Mouse (Mus musculus) lung, postnatal 0 days (tissue): ENCODE results near the gene Krt10. TPM values are rescaled to one million over a fixed set of nuclear protein-coding genes. Genes with fewer than 3 reads are reported as not detected.

Experiments
- ATAC-seq: fragments of 200-750 bp; cut with Nextera tagmentation; 2 replicates; pipeline ENCODE4 v1.8.0; 2017; ENCODE audit warnings: moderate library complexity
- DNase-seq: peaks from one replicate; pipeline ENCODE4 v3.0.0-alpha.2; 2016; ENCODE audit warnings: low spot score
- H3K27ac ChIP-seq: fragments of 300-500 bp; sonication (generic); 2 replicates; pipeline ENCODE4 v1.5.1; 2014; ENCODE audit warnings: antibody characterized with exemption, mild to moderate bottlenecking, low read length, mixed read lengths
- H3K27me3 ChIP-seq: fragments of 300-500 bp; sonication (generic); replicated peaks from 2 replicates; pipeline ENCODE4 v1.6.1; 2014; ENCODE audit warnings: low read length, mixed read lengths; ENCODE audit not compliant: insufficient read depth
- H3K36me3 ChIP-seq: fragments of 300-500 bp; sonication (generic); 2 replicates; pipeline ENCODE4 v1.6.1; 2014; ENCODE audit warnings: low read length, mixed read lengths; ENCODE audit not compliant: insufficient read depth
- H3K4me1 ChIP-seq: fragments of 300-500 bp; sonication (generic); 2 replicates; pipeline ENCODE4 v1.6.1; 2014; ENCODE audit warnings: antibody characterized with exemption, low read depth, low read length, mixed read lengths; ENCODE audit not compliant: insufficient read depth
- H3K4me2 ChIP-seq: fragments of 300-500 bp; sonication (generic); replicated peaks from 2 replicates; pipeline ENCODE4 v1.6.1; 2014; ENCODE audit warnings: low read depth, mild to moderate bottlenecking, low read length, moderate library complexity, mixed read lengths
- H3K4me3 ChIP-seq: fragments of 300-500 bp; sonication (generic); 2 replicates; pipeline ENCODE4 v1.5.1; 2014; ENCODE audit warnings: low read depth, low read length
- H3K9ac ChIP-seq: fragments of 300-500 bp; sonication (generic); replicated peaks from 2 replicates; pipeline ENCODE4 v1.6.1; 2014; ENCODE audit warnings: low read depth, mild to moderate bottlenecking
- H3K9me3 ChIP-seq: fragments of 300-500 bp; sonication (generic); 2 replicates; pipeline ENCODE4 v1.6.1; 2016; ENCODE audit warnings: low read length, mixed read lengths
- CTCF ChIP-seq: IDR thresholded peaks from 2 replicates; pipeline ENCODE4 v1.5.1; 2016; ENCODE audit warnings: antibody characterized with exemption, mild to moderate bottlenecking
- EP300 ChIP-seq: IDR thresholded peaks from 2 replicates; pipeline ENCODE4 v1.6.1; 2016; ENCODE audit warnings: antibody characterized with exemption, mild to moderate bottlenecking, control low read depth
- WGBS: fragments of 180-500 bp; shearing (Covaris S2); extraction: QIAGEN DNeasy Blood & Tissue Kit; methylation state at CpG from one replicate; pipeline ENCODE4 v1.1.7; 2014; 5-methylcytosine and 5-hydroxymethylcytosine counted together
- polyA plus RNA-seq: library from polyadenylated mRNA; unstranded; fragments of >200 nt; fragmentation: Nextera tagmentation; extraction: Ambion mirVana; gene quantifications from 2 replicates; pipeline ENCODE4 v1.2.1, GENCODE M21; 2015

Gene Krt10
- polyA plus RNA-seq, 1 experiment from 2014 or later = 18.4 TPM

DNA sequence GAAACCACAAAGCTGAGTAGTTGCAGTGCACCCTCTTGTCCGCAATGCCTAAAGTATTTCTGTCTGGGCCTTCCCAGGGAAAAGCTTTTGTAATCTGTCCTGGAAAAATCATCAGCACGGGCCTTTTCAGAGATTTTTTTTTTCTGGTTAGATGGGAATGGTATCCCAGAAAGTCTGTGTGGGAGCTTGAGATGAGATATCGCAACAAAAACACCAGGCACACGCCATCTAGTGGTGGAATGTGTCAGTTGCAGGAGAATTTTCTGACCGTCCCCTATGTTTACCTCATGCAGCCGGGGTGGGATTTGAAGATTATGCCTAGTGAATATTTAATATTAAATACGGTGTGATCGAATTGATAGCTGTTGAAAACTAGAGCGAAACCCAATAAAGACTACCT, 24.8 kb downstream of the Krt10 start:
- Histone ChIP-seq H3K9ac (no peak overlapping the region), H3K36me3 (no peaks in the 10 kb centered on the region), H3K4me3 (no peak overlapping the region), H3K4me1 (no peaks in the 10 kb centered on the region), H3K9me3 (no peaks in the 10 kb centered on the region), H3K27me3 (no peaks in the 10 kb centered on the region), H3K27ac (no peak overlapping the region), H3K4me2 (no peak overlapping the region)
- peak; percentile 64 for DNase-seq
- TF ChIP-seq CTCF (peak; percentile 75), EP300 (no peak)
- WGBS = 19% methylated on average over 9 of the region's 9 CpGs
- no peak for ATAC-seq

- Histone ChIP-seq H3K36me3 (no peaks in the 10 kb centered on the region), H3K27me3 (no peaks in the 10 kb centered on the region), H3K9me3 (no peaks in the 10 kb centered on the region), H3K27ac (no peak overlapping the region), H3K4me3 (no peak overlapping the region), H3K4me1 (no peaks in the 10 kb centered on the region), H3K4me2 (no peak overlapping the region), H3K9ac (no peak overlapping the region)
- ATAC-seq (no peak), DNase-seq (no peak)
- WGBS = 85% methylated on average over 8 of the region's 8 CpGs
- TF ChIP-seq EP300 (no peak), CTCF (no peak)
Measured at GRCm38 (mm10) chr11:99361423-99361822, 27.7 kb downstream of the Krt10 start.

DNA sequence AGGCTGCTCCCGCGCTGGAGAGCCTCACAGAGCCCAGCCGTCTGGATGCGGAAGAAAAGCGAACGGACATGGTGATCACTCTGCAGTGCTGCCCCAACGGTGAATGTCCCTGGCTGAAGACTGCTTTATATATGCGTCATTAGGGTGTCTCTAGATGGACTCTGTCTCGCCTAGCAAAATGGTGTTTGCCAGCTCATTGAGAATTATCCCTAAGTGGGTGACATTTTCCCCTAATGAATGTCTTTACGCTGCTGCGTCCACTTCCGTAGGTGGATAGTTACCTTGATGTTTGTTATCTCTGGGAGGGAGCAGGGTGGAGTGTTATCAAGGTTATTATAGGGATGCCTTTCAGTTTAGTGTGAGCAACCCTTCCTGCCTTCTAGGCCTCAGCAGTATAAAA, 38.2 kb downstream of the Krt10 start, which contains the start of gene Krt27:
Krt27 (minus strand) TSS at position 101 of the 400 bp plus-strand sequence.
- DNase-seq (no peak), ATAC-seq (no peak)
- no peaks in the 10 kb centered on the region for H3K9me3 ChIP-seq
- H3K27me3 ChIP-seq = no peaks in the 10 kb centered on the region
- H3K9ac ChIP-seq = no peak within 1 kb of the TSS
- H3K27ac ChIP-seq = no peak within 1 kb of the TSS
- no peaks in the 10 kb centered on the region for H3K36me3 ChIP-seq
- no peak within 1 kb of the TSS for H3K4me3 ChIP-seq
- H3K4me2 ChIP-seq = no peak within 1 kb of the TSS
- TF ChIP-seq EP300 (no peak), CTCF (no peak)
- H3K4me1 ChIP-seq = no peaks in the 10 kb centered on the region
- 63% methylated on average over 12 of the region's 12 CpGs for whole genome bisulfite sequencing

- no peaks in the 10 kb centered on the region for H3K9me3 ChIP-seq
- H3K4me2 ChIP-seq = no peak overlapping the region
- no peaks in the 10 kb centered on the region for H3K4me1 ChIP-seq
- DNase-seq = no peak
- TF ChIP-seq CTCF (no peak), EP300 (no peak)
- no peaks in the 10 kb centered on the region for H3K36me3 ChIP-seq
- H3K27ac ChIP-seq = no peak overlapping the region
- ATAC-seq = no peak
- H3K4me3 ChIP-seq = no peak overlapping the region
- 74% methylated on average over 11 of the region's 11 CpGs for WGBS
- no peaks in the 10 kb centered on the region for H3K27me3 ChIP-seq
- no peak overlapping the region for H3K9ac ChIP-seq
Measured at GRCm38 (mm10) chr11:99339299-99339847, 49.8 kb downstream of the Krt10 start.

DNA sequence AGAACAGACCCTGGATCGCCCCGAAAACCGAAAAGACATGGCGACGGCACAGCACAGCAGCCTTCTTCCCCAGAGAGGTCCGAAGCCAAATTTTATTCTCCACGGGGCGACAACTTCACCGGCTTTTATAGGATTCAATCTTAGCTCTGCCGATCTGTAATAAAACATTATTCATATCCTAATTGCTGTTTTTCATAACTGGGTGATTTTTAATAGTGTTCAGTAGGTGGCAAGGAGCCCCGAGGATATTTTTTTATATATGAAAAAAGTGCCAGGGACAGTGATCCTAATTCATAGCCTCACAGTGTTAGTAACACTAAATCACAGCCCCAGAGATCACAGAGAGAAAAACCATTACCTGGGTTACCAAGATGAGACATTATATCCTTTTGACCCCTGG, 51.3 kb downstream of the Krt10 start, which contains the start of gene Krt26:
Krt26 (minus strand) TSS at position 101 of the 400 bp plus-strand sequence.
- H3K9ac ChIP-seq = no peak within 1 kb of the TSS
- H3K4me2 ChIP-seq = no peak within 1 kb of the TSS
- no peaks in the 10 kb centered on the region for H3K9me3 ChIP-seq
- H3K27ac ChIP-seq = no peak within 1 kb of the TSS
- WGBS = 92% methylated on average over 11 of the region's 11 CpGs
- ATAC-seq (no peak), DNase-seq (no peak)
- no peaks in the 10 kb centered on the region for H3K36me3 ChIP-seq
- H3K4me3 ChIP-seq = no peak within 1 kb of the TSS
- H3K4me1 ChIP-seq = no peaks in the 10 kb centered on the region
- no peak for TF ChIP-seq CTCF
- no peak for TF ChIP-seq EP300
- H3K27me3 ChIP-seq = no peaks in the 10 kb centered on the region

Other genes starting within 250 kb of the Krt10 start
- gene Ccr7, start 234.3 kb downstream of the Krt10 start, polyA plus RNA-seq = 0.50 and 0.69 TPM in 2 replicates
- gene Smarce1, start 158.3 kb downstream of the Krt10 start, polyA plus RNA-seq = 133 and 136 TPM in 2 replicates
- 0.40 and 0.44 TPM in 2 replicates for gene Krt222, start 145.3 kb downstream of the Krt10 start, polyA plus RNA-seq
- gene Krt24, start 104.1 kb downstream of the Krt10 start, polyA plus RNA-seq = not detected in 2 replicates
- 0.11 and 0.15 TPM in 2 replicates for gene Krt25, start 66.4 kb downstream of the Krt10 start, polyA plus RNA-seq
- gene Krt26, start 51.4 kb downstream of the Krt10 start, polyA plus RNA-seq = not detected in 2 replicates
- not detected in 2 replicates for gene Krt27, start 38.3 kb downstream of the Krt10 start, polyA plus RNA-seq
- gene Krt28, start 14.5 kb downstream of the Krt10 start, polyA plus RNA-seq = 0.17 and 0.19 TPM in 2 replicates
- gene Krt12, start 32.9 kb upstream of the Krt10 start, polyA plus RNA-seq = not detected in 2 replicates
- gene Krt20, start 48.8 kb upstream of the Krt10 start, polyA plus RNA-seq = 0.27 and 0.31 TPM in 2 replicates
- gene Krt23, start 103.8 kb upstream of the Krt10 start, polyA plus RNA-seq = 8.2 and 9.7 TPM in 2 replicates
- gene Krt39, start 132.0 kb upstream of the Krt10 start, polyA plus RNA-seq = not detected in 2 replicates
- gene Krt40, start 153.8 kb upstream of the Krt10 start, polyA plus RNA-seq = not detected in 2 replicates
- not detected in 2 replicates for gene Krtap3-3, start 161.5 kb upstream of the Krt10 start, polyA plus RNA-seq
- not detected in 2 replicates for gene Krtap3-2, start 167.5 kb upstream of the Krt10 start, polyA plus RNA-seq
- gene Gm11939, start 170.1 kb upstream of the Krt10 start, polyA plus RNA-seq = not detected in 2 replicates
- gene Krtap3-1, start 177.3 kb upstream of the Krt10 start, polyA plus RNA-seq = not detected in 2 replicates
- gene Krtap1-5, start 191.7 kb upstream of the Krt10 start, polyA plus RNA-seq = 0.26 TPM in 1 of 2 replicates, not detected in the other
- not detected in 2 replicates for gene Krtap1-4, start 194.3 kb upstream of the Krt10 start, polyA plus RNA-seq
- gene Krtap1-3, start 202.0 kb upstream of the Krt10 start, polyA plus RNA-seq = not detected in 2 replicates
- not detected in 2 replicates for gene Krtap9-3, start 208.7 kb upstream of the Krt10 start, polyA plus RNA-seq
- not detected in 2 replicates for gene Gm11938, start 213.9 kb upstream of the Krt10 start, polyA plus RNA-seq
- gene Gm11937, start 220.8 kb upstream of the Krt10 start, polyA plus RNA-seq = not detected in 2 replicates
- not detected in 2 replicates for gene Krtap2-4, start 225.5 kb upstream of the Krt10 start, polyA plus RNA-seq
- gene Gm11562, start 231.1 kb upstream of the Krt10 start, polyA plus RNA-seq = not detected in 2 replicates
- gene Krtap4-1, start 238.9 kb upstream of the Krt10 start, polyA plus RNA-seq = not detected in 2 replicates
- not detected in 2 replicates for gene Krtap4-2, start 245.7 kb upstream of the Krt10 start, polyA plus RNA-seq